Mouse (Mus musculus) ovary, adult 10 weeks (tissue): ENCODE results near the gene Slc28a1. TPM values are rescaled to one million over a fixed set of nuclear protein-coding genes. Genes with fewer than 3 reads are reported as not detected.

Source experiments
- polyA plus RNA-seq: library from polyadenylated mRNA; stranded (reverse); fragments of 350-450 nt; fragmentation: Illumina TruSeq; extraction: RNeasy Lipid Tissue Mini Kit (QIAGEN cat#74804); gene quantifications from one replicate; pipeline ENCODE4 v1.2.3, GENCODE M21; 2014

Slc28a1 gene
- not detected for polyA plus RNA-seq

DNA sequence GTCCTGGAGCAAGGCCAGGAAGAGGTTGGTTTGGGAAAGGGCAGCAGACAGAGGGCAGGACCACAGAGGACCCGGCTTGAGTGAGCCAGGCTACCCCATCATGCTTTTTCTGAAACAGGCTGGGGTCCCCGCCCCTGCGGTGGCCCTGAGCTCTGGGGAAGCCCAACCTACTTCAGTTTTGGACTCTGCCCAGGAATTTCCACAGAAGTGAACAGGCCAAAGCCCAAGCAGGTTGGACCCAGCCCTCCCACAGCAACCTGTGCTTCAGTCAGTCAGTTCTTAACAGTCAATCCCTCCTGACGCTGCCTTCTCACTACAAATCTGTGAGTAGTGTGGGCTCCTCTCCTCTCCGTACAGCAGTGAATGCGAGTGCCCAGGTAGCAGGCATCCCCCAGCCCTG is at the start of gene Slc28a1:
Gene Slc28a1 (plus strand): TSS at position 245 of the 400 bp plus-strand sequence.

DNA sequence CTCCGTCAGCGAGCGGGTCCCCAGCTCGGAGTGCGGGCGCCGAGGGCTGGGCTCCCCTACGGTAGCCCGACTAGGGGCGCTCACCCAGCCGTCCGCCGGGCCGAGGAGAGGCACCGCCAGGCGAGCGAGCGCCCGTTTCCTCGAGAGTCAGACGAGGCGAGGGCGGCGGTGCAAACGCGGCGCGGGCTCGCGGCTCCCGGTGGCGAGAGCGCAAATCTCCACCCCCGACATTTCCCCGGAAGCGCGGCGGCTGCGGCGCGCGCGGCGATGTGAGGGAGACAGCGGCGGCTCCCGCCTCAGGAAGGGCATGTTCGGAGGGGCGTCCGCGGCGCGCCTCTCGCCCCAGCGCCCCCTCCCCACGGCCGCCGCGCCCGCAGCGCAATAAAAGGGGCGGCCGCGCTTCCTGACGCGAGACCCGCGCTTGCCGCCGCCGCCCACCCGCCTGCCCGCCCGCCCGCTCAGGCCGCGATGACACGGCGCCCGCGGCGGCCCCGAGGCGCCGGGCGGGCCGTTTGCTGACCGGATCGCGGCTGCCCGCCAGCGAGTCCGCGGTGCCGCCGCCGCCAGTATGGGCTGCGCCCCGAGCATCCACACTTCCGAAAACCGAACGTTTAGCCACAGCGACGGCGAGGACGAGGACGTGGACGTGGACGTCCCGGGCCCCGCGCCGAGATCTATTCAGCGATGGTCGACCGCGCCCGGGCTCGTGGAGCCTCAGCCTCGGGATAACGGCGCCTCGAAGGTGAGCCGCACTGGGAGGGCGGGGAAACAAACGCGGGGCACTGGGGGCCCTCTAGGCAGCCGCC is 99.0 kb downstream of the Slc28a1 start, which contains the start of gene Pde8a:
Gene Pde8a (plus strand): TSS at position 250 of the 806 bp plus-strand sequence.

Other genes starting within 250 kb of the Slc28a1 start
- 24.0 TPM for gene Wdr73, start 213.5 kb upstream of the Slc28a1 start, polyA plus RNA-seq
- gene Nmb, start 209.7 kb upstream of the Slc28a1 start, polyA plus RNA-seq, result 1.9 TPM
- gene Sec11a, start 167.0 kb upstream of the Slc28a1 start, polyA plus RNA-seq, result 203 TPM
- 12.2 TPM for gene Zfp592, start 121.1 kb upstream of the Slc28a1 start, polyA plus RNA-seq
- gene Alpk3, start 57.2 kb upstream of the Slc28a1 start, polyA plus RNA-seq, result 0.23 TPM
- 152 TPM for gene Pde8a, start 98.8 kb downstream of the Slc28a1 start, polyA plus RNA-seq
- 469 TPM for gene Rps17, start 230.5 kb downstream of the Slc28a1 start, polyA plus RNA-seq